Mouse (Mus musculus) embryonic fibroblast, embryonic 13.5 days (primary cell): ENCODE measurements at regions not wholly inside any gene's neighbourhood (a gene's known extent, or its start where the extent isn't known, plus 50 kb on each side); places are given as distances from the start of the nearest gene placed in this dataset.

Experiments
- CTCF ChIP-seq: IDR thresholded peaks from 2 replicates; pipeline ENCODE4 v1.5.1; 2011; ENCODE audit warnings: mild to moderate bottlenecking, control low read depth, low read length, moderate library complexity, borderline replicate concordance; ENCODE audit not compliant: insufficient read depth
- POLR2A ChIP-seq: IDR thresholded peaks from 2 replicates; pipeline ENCODE4 v1.6.1; 2011; ENCODE audit warnings: low read depth, mild to moderate bottlenecking, control low read depth, low read length, moderate library complexity

DNA sequence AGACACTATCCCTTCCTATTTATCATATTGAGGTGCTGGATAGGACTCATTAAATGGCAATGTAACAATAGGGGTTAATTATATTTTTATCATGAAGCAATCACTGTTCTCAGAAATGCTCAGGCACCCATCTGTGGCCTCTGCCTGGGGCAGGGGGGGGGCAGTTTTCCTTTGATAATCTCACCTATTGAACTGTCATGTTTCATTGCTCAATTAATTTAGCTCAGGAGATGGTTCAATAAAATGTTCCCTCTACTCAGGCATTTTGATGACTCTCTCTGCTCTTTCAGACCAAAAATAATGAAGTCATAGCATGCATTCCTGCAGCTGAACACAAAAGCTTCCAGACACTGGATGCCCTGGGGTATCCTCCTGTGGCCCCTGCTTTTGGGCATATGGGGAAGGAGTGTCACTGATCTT lies 564.4 kb upstream of the Rgmb start:
- TF ChIP-seq CTCF, result no peak
- no peak for TF ChIP-seq POLR2A
